Mouse (Mus musculus): ENCODE data around the gene Krt222.

The Krt222 gene

GRCm38 (mm10) chr11:99238468-99238867, 5.4 kb downstream of the Krt222 start:
- DNase-seq = no peak

- DNase-seq = peak in 1 of 2 experiments; percentile 66
Observed at GRCm38 (mm10) chr11:99231049-99231816, 12.7 kb downstream of the Krt222 start.

DNA sequence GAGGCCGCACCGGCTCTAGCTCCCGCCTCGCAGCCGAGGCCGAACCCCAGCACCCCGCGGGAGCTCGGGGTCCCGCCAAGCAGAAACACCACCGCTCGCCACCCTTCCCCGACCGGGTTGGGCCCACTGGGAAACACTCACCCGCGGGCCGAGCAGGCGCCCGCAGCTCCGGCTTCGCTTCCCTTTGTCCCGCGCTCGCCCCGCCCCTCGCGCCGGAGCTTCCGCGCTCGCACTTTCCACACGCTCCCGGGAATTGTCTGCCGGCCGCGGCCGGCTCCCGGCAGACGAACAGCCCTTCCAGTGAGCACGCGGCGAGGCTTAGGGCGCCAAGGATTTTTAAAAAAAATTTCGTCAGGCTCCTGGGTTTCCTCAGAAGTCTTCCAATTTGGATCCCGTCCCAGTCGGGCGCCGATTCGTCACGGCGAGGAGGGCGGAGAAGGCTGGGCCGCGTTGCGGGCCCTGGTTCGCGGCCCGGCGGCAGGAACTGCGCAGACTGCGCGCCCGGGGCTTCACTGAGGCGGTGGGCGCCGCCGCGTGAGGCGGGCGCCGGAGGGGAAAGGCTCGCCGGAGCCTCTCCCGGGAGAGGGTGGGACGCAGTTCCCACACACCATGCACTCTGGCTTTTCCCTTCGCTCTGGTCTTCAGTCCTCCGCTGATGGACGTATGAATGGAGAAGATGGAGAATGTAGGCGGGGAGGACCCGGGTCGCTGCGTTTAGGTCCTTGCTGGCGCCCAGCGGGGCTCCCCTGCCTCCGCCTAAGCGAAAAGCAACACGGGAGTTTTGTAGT, 13.4 kb downstream of the Krt222 start, which contains the start of gene Smarce1:
TSS of gene Smarce1 (minus strand) at position 757 of the 788 bp plus-strand sequence.
- peak; percentile 90 to 92 for DNase-seq

- DNase-seq = no peak
Observed at GRCm38 (mm10) chr11:99229641-99230260, 14.1 kb downstream of the Krt222 start.

GRCm38 (mm10) chr11:99226298-99226697, 17.6 kb downstream of the Krt222 start:
- DNase-seq = no peak

DNA sequence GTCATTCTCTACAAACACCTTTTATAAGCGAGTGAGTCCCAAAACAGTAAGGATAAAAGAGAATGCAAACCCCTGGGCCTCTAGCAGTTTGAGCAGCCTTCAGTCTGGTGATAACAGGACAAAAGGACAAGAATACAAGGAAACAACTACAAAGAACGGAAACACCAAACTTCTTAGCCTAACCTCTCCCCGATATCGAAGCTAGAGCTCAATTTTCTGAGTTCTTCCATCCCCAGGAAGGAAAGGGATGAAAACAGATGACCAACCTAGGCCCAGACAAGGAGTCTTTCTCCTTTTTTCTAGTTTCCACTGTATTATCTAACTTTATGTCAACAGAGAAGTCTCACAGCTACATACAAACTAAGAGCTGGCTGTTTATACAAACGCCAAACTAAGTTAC, 20.6 kb downstream of the Krt222 start:
- no peak for DNase-seq

DNA sequence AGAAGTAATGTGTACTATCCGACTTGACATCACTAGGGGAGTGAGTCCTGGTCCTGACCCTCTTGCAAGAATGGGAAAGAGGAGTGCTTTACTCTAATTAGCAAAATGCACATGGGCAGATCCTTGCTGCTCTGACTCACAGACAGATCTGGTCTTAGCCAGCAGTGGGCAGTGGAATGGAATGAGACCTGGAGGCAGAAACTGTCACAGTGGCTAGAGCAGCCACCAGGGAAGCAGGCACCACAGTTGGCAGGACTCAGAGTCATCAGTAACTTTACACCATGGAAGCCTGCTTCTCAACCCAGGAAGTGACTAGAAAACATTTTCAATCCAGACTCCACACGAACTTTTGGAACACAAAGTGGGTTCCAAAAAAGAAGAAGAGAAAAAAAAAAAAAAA, 22.1 kb downstream of the Krt222 start:
- no peak for DNase-seq

- DNase-seq = no peak
Observed at GRCm38 (mm10) chr11:99217248-99217986, 26.5 kb downstream of the Krt222 start.

DNA sequence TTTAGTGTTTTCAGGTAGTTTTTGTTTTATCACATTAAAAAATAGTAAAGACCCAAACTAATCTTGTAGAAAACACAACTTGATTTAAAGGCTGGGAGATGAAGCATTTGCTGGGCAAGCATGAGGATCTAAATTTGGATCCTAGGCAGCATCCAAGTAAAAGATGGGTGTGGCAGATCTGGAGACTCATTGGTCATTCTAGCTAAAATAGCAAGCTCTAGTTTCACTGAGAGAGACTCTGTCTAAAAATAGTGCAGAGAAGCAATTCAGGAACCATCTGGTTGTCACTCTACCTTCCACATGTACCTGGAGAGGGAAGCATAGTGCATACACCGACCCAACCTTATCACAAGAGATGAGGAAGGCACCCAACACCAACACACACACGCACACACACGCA, 27.7 kb downstream of the Krt222 start:
- no peak for DNase-seq

DNA sequence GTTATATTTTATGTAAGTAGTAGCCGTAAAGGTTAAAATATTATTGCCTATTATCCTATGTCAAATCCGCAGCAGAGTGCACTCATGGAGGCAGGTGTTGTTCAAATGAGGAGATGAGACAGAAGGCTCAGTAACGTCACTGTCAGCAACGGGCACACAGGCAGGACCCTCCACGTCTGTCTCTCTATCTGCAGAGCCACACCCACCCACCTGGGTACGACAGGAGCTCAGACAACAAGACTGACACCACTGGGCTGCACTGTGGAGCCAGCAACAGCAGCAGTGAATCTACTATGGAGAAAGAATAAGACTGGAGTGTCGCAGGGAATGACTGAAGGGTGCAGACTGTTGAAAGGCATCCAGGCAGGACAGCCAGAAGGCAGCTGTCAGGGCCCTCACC, 31.2 kb downstream of the Krt222 start:
- DNase-seq = no peak

GRCm38 (mm10) chr11:99211964-99212363, 31.9 kb downstream of the Krt222 start:
- DNase-seq = no peak

- DNase-seq = peak in 1 of 2 experiments; percentile 21
Observed at GRCm38 (mm10) chr11:99208105-99208669, 35.7 kb downstream of the Krt222 start.

GRCm38 (mm10) chr11:99207449-99207848, 36.4 kb downstream of the Krt222 start:
- no peak for DNase-seq

GRCm38 (mm10) chr11:99206954-99207353, 36.9 kb downstream of the Krt222 start:
- peak; percentile 60 to 70 for DNase-seq

DNA sequence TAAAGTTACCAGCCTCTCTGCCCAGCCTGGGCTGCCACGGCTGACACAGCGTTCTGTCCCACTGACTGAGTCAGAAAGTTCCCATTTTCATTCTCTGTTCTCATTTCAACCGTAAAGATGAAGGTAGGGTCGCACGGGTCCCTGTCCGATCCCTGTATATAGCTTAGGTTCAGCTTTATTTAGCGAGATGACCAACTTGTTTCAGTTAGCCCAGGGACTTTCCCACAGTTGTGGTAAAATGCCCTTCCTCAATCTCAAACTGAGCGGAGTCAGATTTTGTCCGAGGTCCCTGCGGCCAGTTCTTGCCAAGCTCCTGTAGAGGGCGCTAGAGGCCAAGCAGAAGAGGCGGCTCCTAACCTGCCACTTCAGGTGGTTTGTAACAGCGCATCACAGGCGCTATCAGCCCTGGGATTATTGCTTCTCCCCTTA, 54.7 kb downstream of the Krt222 start:
- peak; percentile 77 to 84 for DNase-seq

- no peak for DNase-seq
Observed at GRCm38 (mm10) chr11:99187348-99187747, 56.5 kb downstream of the Krt222 start.

- no peak for DNase-seq
Observed at GRCm38 (mm10) chr11:99186836-99187235, 57.0 kb downstream of the Krt222 start.
